Mouse (Mus musculus): ENCODE measurements around the gene Spr. TPM values are rescaled to one million over a fixed set of nuclear protein-coding genes. Genes with fewer than 3 reads are reported as not detected.
A peak's percentile ranks its signal among the peaks of the same experiment; 100 is the strongest.
"Not testable (repeated sequence)": the region's sequence is repeated elsewhere in the genome, so short reads cannot be mapped to it uniquely, and the experiment has no call there.

Spr gene
- polyA plus RNA-seq, 1 experiment from 2014 or later, result 78.8 TPM

DNA sequence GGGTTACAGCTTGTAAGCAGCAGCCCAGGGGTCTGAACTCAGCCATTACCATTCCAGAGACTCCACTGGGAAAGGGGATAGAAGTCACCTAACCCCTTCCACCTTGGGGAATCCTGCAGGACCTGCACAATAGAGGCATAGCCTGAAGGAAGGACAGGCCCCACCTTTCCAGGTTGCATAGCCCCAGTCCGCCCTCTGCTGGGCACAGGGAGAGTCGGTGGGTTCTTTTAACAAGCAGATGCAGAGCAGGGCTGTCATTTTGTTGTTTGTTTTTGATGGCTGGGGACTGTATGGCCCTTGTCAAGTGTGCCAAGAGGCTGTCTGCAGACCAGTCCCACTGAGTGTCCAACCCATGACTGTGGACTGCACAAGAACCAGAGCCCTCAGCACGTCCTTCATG is 4.8 kb downstream of the Spr start:
- not testable (repeated sequence) for H3K27ac ChIP-seq; ATAC-seq (replicated peaks; ENCODE audit: low FRiP score, low read depth); H3K4me1 ChIP-seq (replicated peaks; ENCODE audit: insufficient read depth, low read length); H3K4me3 ChIP-seq (replicated peaks; ENCODE audit: low read depth, low read length); H3K27me3 ChIP-seq (ENCODE audit: insufficient read depth, low read length); H3K9me3 ChIP-seq (replicated peaks; ENCODE audit: low read length); H3K9ac ChIP-seq (ENCODE audit: low read depth, low read length); H3K4me2 ChIP-seq (ENCODE audit: low read length)
- 0 out of 2 replicates have a peak, but pooled peaks cover 12% of the 10 kb centered on the region for H3K36me3 ChIP-seq (ENCODE audit: insufficient read depth, low read length)
- peak; percentile 33 for DNase-seq (ENCODE audit: low spot score)
- WGBS, result 37% methylated on average over 3 of the region's 3 CpGs
- peak; percentile 65 for TF ChIP-seq CTCF (IDR thresholded peaks at IDR 0.05; ENCODE audit: low read depth)

DNA sequence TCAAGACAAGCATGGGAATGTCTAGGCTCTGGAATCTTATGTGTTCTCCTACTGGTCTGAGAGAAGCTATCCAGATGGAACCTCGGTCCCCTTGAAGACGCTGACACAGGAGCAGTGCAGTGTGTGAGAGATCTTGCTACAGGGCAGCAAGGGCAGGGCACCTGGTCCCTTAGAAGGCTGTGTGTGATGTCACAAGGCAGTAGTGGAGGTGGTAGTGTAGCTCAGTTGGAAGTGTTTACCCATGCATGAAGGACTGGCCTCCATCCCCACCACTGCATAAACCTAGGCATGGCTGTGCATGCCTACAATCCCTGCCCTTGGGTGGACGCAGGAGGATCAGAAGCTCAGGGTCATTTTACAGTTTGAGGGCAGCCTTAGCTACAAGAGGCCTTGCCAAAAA is 5.3 kb downstream of the Spr start:
- not testable (repeated sequence) for DNase-seq (ENCODE audit: low spot score); H3K4me1 ChIP-seq (replicated peaks; ENCODE audit: insufficient read depth, low read length); H3K9me3 ChIP-seq (replicated peaks; ENCODE audit: low read length); H3K27ac ChIP-seq; ATAC-seq (replicated peaks; ENCODE audit: low FRiP score, low read depth); H3K9ac ChIP-seq (ENCODE audit: low read depth, low read length); H3K27me3 ChIP-seq (ENCODE audit: insufficient read depth, low read length); H3K4me3 ChIP-seq (replicated peaks; ENCODE audit: low read depth, low read length); H3K4me2 ChIP-seq (ENCODE audit: low read length)
- 0 out of 2 replicates have a peak, but pooled peaks cover 12% of the 10 kb centered on the region for H3K36me3 ChIP-seq (ENCODE audit: insufficient read depth, low read length)
- 87% methylated on average over 3 of the region's 3 CpGs for WGBS

DNA sequence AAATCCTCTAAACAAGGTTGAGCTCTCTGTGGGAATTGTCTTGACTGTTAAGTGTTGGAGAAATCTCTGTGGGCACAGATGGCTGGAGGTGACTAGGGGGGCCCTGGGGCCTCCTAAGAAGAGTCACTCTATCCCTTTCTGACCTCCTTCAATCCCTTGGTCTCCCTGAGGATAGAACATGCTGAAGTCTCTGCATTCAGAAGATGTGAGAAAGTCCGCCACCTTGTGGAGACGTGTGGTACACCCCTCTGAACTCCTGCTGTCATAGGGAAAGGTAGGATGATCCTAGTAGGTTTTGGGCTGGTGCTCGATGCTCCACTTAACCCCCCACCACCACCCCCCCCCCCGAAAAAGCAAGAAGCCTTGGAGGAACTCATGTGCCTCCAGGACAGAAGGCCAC is 5.9 kb downstream of the Spr start:
- peak; percentile 83 for TF ChIP-seq CTCF (IDR thresholded peaks at IDR 0.05; ENCODE audit: low read depth)
- Histone ChIP-seq H3K9ac (ENCODE audit: low read depth, low read length) (no peak overlapping the region), H3K9me3 (replicated peaks; ENCODE audit: low read length) (no peaks in the 10 kb centered on the region), H3K27me3 (ENCODE audit: insufficient read depth, low read length) (peaks cover 7% of the 10 kb centered on the region; the same call in 1 of the 2 replicates), H3K27ac (no peak overlapping the region), H3K4me1 (replicated peaks; ENCODE audit: insufficient read depth, low read length) (no peaks in the 10 kb centered on the region), H3K4me3 (replicated peaks; ENCODE audit: low read depth, low read length) (no peak overlapping the region), H3K36me3 (ENCODE audit: insufficient read depth, low read length) (0 out of 2 replicates have a peak, but pooled peaks cover 12% of the 10 kb centered on the region), H3K4me2 (ENCODE audit: low read length) (no peak overlapping the region)
- ATAC-seq (replicated peaks; ENCODE audit: low FRiP score, low read depth) (0 out of 2 replicates have a peak, but pooled peaks have one; percentile 47), DNase-seq (ENCODE audit: low spot score) (peak; percentile 79)
- WGBS, result 0% methylated on average over 4 of the region's 4 CpGs

DNA sequence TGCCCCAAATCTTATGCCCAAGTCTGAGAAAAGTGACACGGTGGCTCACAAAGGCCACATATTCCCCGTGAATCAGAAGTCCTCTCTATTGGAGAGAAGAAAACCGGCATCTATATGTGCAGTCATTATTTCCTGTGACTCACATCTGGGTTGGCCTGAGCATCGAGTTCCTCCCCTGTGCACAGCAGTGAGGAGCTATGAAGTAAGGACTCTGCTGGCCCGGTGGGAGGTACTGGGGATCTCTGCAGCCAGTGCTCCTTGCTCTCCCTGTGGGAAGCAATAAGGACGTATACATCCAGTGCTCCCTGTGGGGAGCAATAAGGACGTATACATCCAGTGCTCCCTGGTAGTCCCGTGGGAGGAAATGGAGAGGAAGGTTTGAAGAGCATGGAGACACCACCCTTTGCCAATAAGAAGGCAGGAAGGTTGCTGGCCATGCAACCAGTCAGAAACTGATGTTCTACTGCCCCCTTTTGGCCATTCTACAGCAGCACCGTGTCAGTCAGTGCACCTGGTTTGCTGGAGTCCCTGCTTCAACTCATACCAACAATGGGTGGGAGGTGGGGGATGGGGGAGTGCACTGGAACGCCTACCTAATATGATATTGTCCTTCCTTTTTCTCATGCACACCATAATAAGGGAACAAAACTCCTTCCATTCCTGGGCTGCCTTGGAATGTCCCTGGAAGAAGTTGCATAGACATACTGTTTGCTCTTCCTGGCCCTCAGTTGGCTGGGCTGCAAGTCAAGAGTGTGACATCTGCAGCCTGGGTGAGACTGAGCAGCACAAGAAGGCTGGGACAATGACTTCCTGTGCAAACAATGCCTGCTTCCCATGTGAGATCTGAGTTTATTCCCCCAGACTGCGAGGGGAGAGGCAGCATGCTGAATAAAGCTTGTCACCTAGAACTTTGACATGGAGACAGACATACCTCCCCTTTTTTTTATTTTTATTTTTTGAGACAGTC is 19.7 kb downstream of the Spr start:
- not testable (repeated sequence) for H3K4me2 ChIP-seq (ENCODE audit: low read length); H3K27me3 ChIP-seq (ENCODE audit: insufficient read depth, low read length); H3K4me3 ChIP-seq (replicated peaks; ENCODE audit: low read depth, low read length); H3K9ac ChIP-seq (ENCODE audit: low read depth, low read length); H3K27ac ChIP-seq; H3K9me3 ChIP-seq (replicated peaks; ENCODE audit: low read length); H3K36me3 ChIP-seq (ENCODE audit: insufficient read depth, low read length); H3K4me1 ChIP-seq (replicated peaks; ENCODE audit: insufficient read depth, low read length)
- TF ChIP-seq CTCF (IDR thresholded peaks at IDR 0.05; ENCODE audit: low read depth), result peak; percentile 73
- ATAC-seq (replicated peaks; ENCODE audit: low FRiP score, low read depth) (0 out of 2 replicates have a peak, but pooled peaks have one; percentile 25), DNase-seq (ENCODE audit: low spot score) (peak; percentile 80)
- WGBS, result 31% methylated on average over 8 of the region's 11 CpGs

- 88% methylated on average over 10 of the region's 10 CpGs for WGBS
Observed at GRCm38 (mm10) chr6:85105033-85105615, 32.4 kb downstream of the Spr start.

DNA sequence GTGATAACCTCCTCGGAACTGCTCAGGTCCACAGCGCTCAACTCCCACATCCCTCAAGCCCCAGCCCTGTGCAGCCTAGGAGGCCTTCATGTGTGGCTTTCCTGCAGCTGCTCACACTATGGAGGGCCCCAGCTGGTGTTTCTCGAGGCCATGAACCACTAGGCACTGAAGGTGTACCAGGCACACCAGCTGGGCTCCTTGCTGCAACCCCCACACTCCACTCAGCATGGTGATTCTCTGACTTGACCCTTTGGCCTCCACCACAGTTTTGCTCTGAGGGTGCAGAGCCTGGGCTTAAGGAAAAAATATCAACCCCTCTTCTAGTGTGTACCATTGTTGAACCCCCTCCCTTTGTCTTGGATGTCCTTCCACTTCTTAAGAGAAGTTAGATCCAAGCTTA is 34.2 kb downstream of the Spr start:
- Histone ChIP-seq H3K9me3 (replicated peaks; ENCODE audit: low read length) (no peaks in the 10 kb centered on the region), H3K4me1 (replicated peaks; ENCODE audit: insufficient read depth, low read length) (no peaks in the 10 kb centered on the region), H3K36me3 (ENCODE audit: insufficient read depth, low read length) (no peaks in the 10 kb centered on the region), H3K9ac (ENCODE audit: low read depth, low read length) (no peak overlapping the region), H3K4me3 (replicated peaks; ENCODE audit: low read depth, low read length) (no peak overlapping the region), H3K27ac (no peak overlapping the region), H3K4me2 (ENCODE audit: low read length) (no peak overlapping the region), H3K27me3 (ENCODE audit: insufficient read depth, low read length) (no peaks in the 10 kb centered on the region)
- no peak for ATAC-seq (replicated peaks; ENCODE audit: low FRiP score, low read depth)
- 93% methylated on average over 3 of the region's 3 CpGs for WGBS
- no peak for DNase-seq (ENCODE audit: low spot score)
- TF ChIP-seq CTCF (IDR thresholded peaks at IDR 0.05; ENCODE audit: low read depth), result no peak

More at GRCm38 (mm10) chr6:85105033-85105615, 32.4 kb downstream of the Spr start:
- Histone ChIP-seq H3K36me3 (ENCODE audit: insufficient read depth, low read length) (no peaks in the 10 kb centered on the region), H3K9ac (ENCODE audit: low read depth, low read length) (no peak overlapping the region), H3K27me3 (ENCODE audit: insufficient read depth, low read length) (no peaks in the 10 kb centered on the region), H3K4me2 (ENCODE audit: low read length) (no peak overlapping the region), H3K4me3 (replicated peaks; ENCODE audit: low read depth, low read length) (no peak overlapping the region), H3K4me1 (replicated peaks; ENCODE audit: insufficient read depth, low read length) (no peaks in the 10 kb centered on the region), H3K27ac (no peak overlapping the region), H3K9me3 (replicated peaks; ENCODE audit: low read length) (no peaks in the 10 kb centered on the region)
- no peak for ATAC-seq (replicated peaks; ENCODE audit: low FRiP score, low read depth)
- TF ChIP-seq CTCF (IDR thresholded peaks at IDR 0.05; ENCODE audit: low read depth), result no peak
- no peak for DNase-seq (ENCODE audit: low spot score)
